Comparison of ENCODE assay signal across 21 mouse cellular contexts in the genomic region with DNA sequence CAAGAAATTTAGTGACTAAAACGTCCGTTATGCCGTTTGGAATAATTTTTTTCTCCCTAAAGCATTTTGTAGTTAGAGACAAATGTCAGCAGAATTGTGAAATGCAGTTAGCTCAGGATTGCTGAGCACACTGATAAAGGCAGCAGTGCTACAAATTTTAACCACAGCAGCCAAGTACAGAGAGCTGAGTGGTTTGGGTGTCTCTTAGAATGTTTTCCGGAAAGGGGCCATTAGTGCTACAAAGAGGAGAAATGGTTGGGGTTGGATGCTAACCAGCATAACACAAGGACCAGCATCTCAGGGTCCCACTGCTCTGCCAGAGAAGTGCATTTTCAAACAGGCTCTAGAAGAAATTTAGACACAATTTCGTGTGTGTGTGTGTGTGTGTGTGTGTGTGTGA.
DNase-seq lines count a peak whose midpoint lies in the region; ATAC-seq lines count a peak whose summit lies in the region.
"Had no signal": no experiment of that assay in that cellular context is flagged by ENCODE, and none has a peak within 500 bp of the region (broad histone marks: within the 10 kb centered on the region; RNA-seq: fewer than 3 reads in every experiment).

No protein-coding gene starts in this region.

- ATAC-seq in forebrain, embryonic 13.5 days, result peak; percentile 72
- peak; percentile 23; the same call in 1 of the 2 replicates for ATAC-seq in neural tube, embryonic 13.5 days (ENCODE audit: low read depth)
- ATAC-seq in forebrain, embryonic 16.5 days, result peak; percentile 81
- no peak for ATAC-seq in CD4-positive, CD25-positive, alpha-beta regulatory T cell, adult 4 months
- ATAC-seq: hindbrain, postnatal 0 days; Patski had no signal

- H3K36me3 ChIP-seq in forebrain, embryonic 13.5 days (ENCODE audit: poor library complexity, severe bottlenecking), result no peaks in the 10 kb centered on the region
- H3K36me3 ChIP-seq in forebrain, embryonic 10.5 days (replicated peaks), result no peaks in the 10 kb centered on the region
- no peaks in the 10 kb centered on the region for H3K36me3 ChIP-seq in neural tube, embryonic 13.5 days
- no peaks in the 10 kb centered on the region for H3K36me3 ChIP-seq in forebrain, embryonic 16.5 days (ENCODE audit: control insufficient read depth, insufficient read depth)
- H3K36me3 ChIP-seq: embryonic facial prominence, embryonic 10.5 days; heart, embryonic 15.5 days had no signal

- 0 out of 2 replicates have a peak, but pooled peaks cover 6% of the 10 kb centered on the region for H3K4me1 ChIP-seq in forebrain, embryonic 13.5 days
- no peaks in the 10 kb centered on the region for H3K4me1 ChIP-seq in forebrain, embryonic 10.5 days
- H3K4me1 ChIP-seq in neural tube, embryonic 13.5 days (replicated peaks), result no peaks in the 10 kb centered on the region
- no peaks in the 10 kb centered on the region for H3K4me1 ChIP-seq in forebrain, embryonic 16.5 days (replicated peaks; ENCODE audit: control insufficient read depth, insufficient read depth, low read length)
- H3K4me1 ChIP-seq: embryonic facial prominence, embryonic 10.5 days; heart, embryonic 15.5 days had no signal

- H3K4me3 ChIP-seq in forebrain, embryonic 13.5 days, result no peak overlapping the region
- no peak overlapping the region for H3K4me3 ChIP-seq in forebrain, embryonic 10.5 days
- no peak overlapping the region for H3K4me3 ChIP-seq in neural tube, embryonic 13.5 days
- no peak overlapping the region for H3K4me3 ChIP-seq in forebrain, embryonic 16.5 days (replicated peaks; ENCODE audit: low read length)
- H3K4me3 ChIP-seq: embryonic facial prominence, embryonic 10.5 days; heart, adult 2 months; heart, embryonic 15.5 days had no signal

- DNase-seq in forebrain, embryonic 10.5 days (ENCODE audit: extremely low spot score, low spot score), result no peak
- DNase-seq in neural tube, embryonic 10.5 days (ENCODE audit: extremely low spot score, low spot score), result no peak
- no peak for DNase-seq in adrenal gland, adult (ENCODE audit: inconsistent age in 2 of 2, low spot score in 1 of 2)
- DNase-seq: adrenal gland, postnatal 14 days; cerebellum, adult 18-20 months; cerebellum, adult 9-11 months; cerebellum, postnatal 36 days; gastrocnemius, postnatal 14 days; heart, adult 2 months; heart, postnatal 14 days; kidney, adult 11 months had no signal

- H3K4me2 ChIP-seq in forebrain, embryonic 13.5 days, result no peak overlapping the region
- no peak overlapping the region for H3K4me2 ChIP-seq in neural tube, embryonic 13.5 days
- no peak overlapping the region for H3K4me2 ChIP-seq in forebrain, embryonic 16.5 days (ENCODE audit: low read length)
- H3K4me2 ChIP-seq: heart, embryonic 11.5 days; heart, embryonic 15.5 days had no signal

- H3K9ac ChIP-seq in forebrain, embryonic 13.5 days, result no peak overlapping the region
- H3K9ac ChIP-seq in neural tube, embryonic 13.5 days, result no peak overlapping the region
- H3K9ac ChIP-seq in forebrain, embryonic 16.5 days (replicated peaks; ENCODE audit: low read depth, low read length), result no peak overlapping the region
- H3K9ac ChIP-seq: heart, embryonic 15.5 days had no signal

- no peaks in the 10 kb centered on the region for H3K27me3 ChIP-seq in forebrain, embryonic 13.5 days
- no peaks in the 10 kb centered on the region for H3K27me3 ChIP-seq in forebrain, embryonic 10.5 days (ENCODE audit: poor library complexity, severe bottlenecking)
- H3K27me3 ChIP-seq in neural tube, embryonic 13.5 days, result no peaks in the 10 kb centered on the region
- no peaks in the 10 kb centered on the region for H3K27me3 ChIP-seq in forebrain, embryonic 16.5 days (replicated peaks; ENCODE audit: control insufficient read depth, insufficient read depth, low read length)
- H3K27me3 ChIP-seq: CH12.LX; heart, embryonic 15.5 days; Patski had no signal

- no peaks in the 10 kb centered on the region for H3K9me3 ChIP-seq in forebrain, embryonic 13.5 days (replicated peaks)
- no peaks in the 10 kb centered on the region for H3K9me3 ChIP-seq in forebrain, embryonic 10.5 days
- no peaks in the 10 kb centered on the region for H3K9me3 ChIP-seq in neural tube, embryonic 13.5 days
- no peaks in the 10 kb centered on the region for H3K9me3 ChIP-seq in forebrain, embryonic 16.5 days (ENCODE audit: control insufficient read depth, low read length)
- H3K9me3 ChIP-seq: embryonic facial prominence, embryonic 10.5 days; heart, embryonic 15.5 days had no signal

- WGBS in forebrain, embryonic 13.5 days, result 64% methylated on average over 5 of the region's 5 CpGs
- 77% methylated on average over 5 of the region's 5 CpGs for WGBS in forebrain, embryonic 10.5 days
- WGBS in neural tube, embryonic 13.5 days, result 63% methylated on average over 5 of the region's 5 CpGs
- 54% methylated on average over 5 of the region's 5 CpGs for WGBS in forebrain, embryonic 16.5 days

- no peak overlapping the region; the same call in 1 of the 2 replicates for H3K27ac ChIP-seq in forebrain, embryonic 13.5 days
- no peak overlapping the region for H3K27ac ChIP-seq in forebrain, embryonic 10.5 days
- H3K27ac ChIP-seq in neural tube, embryonic 13.5 days (replicated peaks), result no peak overlapping the region
- no peak overlapping the region for H3K27ac ChIP-seq in forebrain, embryonic 16.5 days (ENCODE audit: low read length)
- H3K27ac ChIP-seq: embryonic facial prominence, embryonic 10.5 days; heart, adult 2 months; heart, embryonic 15.5 days; hindbrain, postnatal 0 days had no signal
